Mouse (Mus musculus) limb, embryonic 11.5 days (tissue): Measurements from ENCODE around the gene Higd1a. TPM values are rescaled to one million over a fixed set of nuclear protein-coding genes. Genes with fewer than 3 reads are reported as not detected.

Experiments used
- ATAC-seq: fragments of 200-750 bp; cut with Nextera tagmentation; 2 replicates; pipeline ENCODE4 v1.8.0; 2017; ENCODE audit warnings: low read depth; ENCODE audit not compliant: insufficient number of reproducible peaks, low FRiP score, low TSS enrichment
- DNase-seq: peaks from one replicate; pipeline ENCODE4 v3.0.0-alpha.2; 2015; ENCODE audit warnings: low spot score
- H3K27ac ChIP-seq: fragments of 300-500 bp; sonication (generic); replicated peaks from 2 replicates; pipeline ENCODE4 v1.5.1; 2014; ENCODE audit warnings: low read depth, mild to moderate bottlenecking, low read length
- H3K27me3 ChIP-seq: fragments of 300-500 bp; sonication (generic); 2 replicates; pipeline ENCODE4 v1.6.1; 2014; ENCODE audit warnings: mild to moderate bottlenecking, low read length, mixed read lengths; ENCODE audit not compliant: control insufficient read depth, insufficient read depth
- H3K36me3 ChIP-seq: fragments of 300-500 bp; sonication (generic); 2 replicates; pipeline ENCODE4 v1.6.1; 2014; ENCODE audit warnings: mild to moderate bottlenecking, low read length, moderate library complexity, mixed read lengths; ENCODE audit not compliant: control insufficient read depth, insufficient read depth
- H3K4me1 ChIP-seq: fragments of 300-500 bp; sonication (generic); 2 replicates; pipeline ENCODE4 v1.6.1; 2014; ENCODE audit warnings: low read length, mixed read lengths; ENCODE audit not compliant: control insufficient read depth, insufficient read depth
- H3K4me2 ChIP-seq: fragments of 300-500 bp; sonication (generic); 2 replicates; pipeline ENCODE4 v1.6.1; 2014; ENCODE audit warnings: low read depth, mild to moderate bottlenecking, moderate library complexity; ENCODE audit not compliant: severe bottlenecking
- H3K4me3 ChIP-seq: fragments of 300-500 bp; sonication (generic); 2 replicates; pipeline ENCODE4 v1.5.1; 2014; ENCODE audit warnings: low read depth, low read length
- H3K9ac ChIP-seq: fragments of 300-500 bp; sonication (generic); 2 replicates; pipeline ENCODE4 v1.6.1; 2014; ENCODE audit warnings: mild to moderate bottlenecking, low read length
- H3K9me3 ChIP-seq: fragments of 300-500 bp; sonication (generic); 2 replicates; pipeline ENCODE4 v1.6.1; 2016; ENCODE audit warnings: low read length; ENCODE audit not compliant: control insufficient read depth
- WGBS: fragments of 180-500 bp; shearing (Covaris S2); extraction: QIAGEN DNeasy Blood & Tissue Kit; methylation state at CpG from one replicate; pipeline ENCODE4 v1.1.7; 2014; 5-methylcytosine and 5-hydroxymethylcytosine counted together
- polyA plus RNA-seq: library from polyadenylated mRNA; unstranded; fragments of >200 nt; fragmentation: Nextera tagmentation; extraction: Ambion mirVana; gene quantifications from 2 replicates; pipeline ENCODE4 v1.2.1, GENCODE M21; 2014

Higd1a gene
- polyA plus RNA-seq, 1 experiment from 2014 or later = 149 TPM

GRCm38 (mm10) chr9:121857474-121858152 lies 549 bp downstream of the Higd1a start:
- no peaks in the 10 kb centered on the region for H3K9me3 ChIP-seq
- H3K4me1 ChIP-seq = no peaks in the 10 kb centered on the region
- H3K27ac ChIP-seq = peak overlapping the region; percentile 92
- H3K36me3 ChIP-seq = no peaks in the 10 kb centered on the region
- H3K27me3 ChIP-seq = no peaks in the 10 kb centered on the region
- under 1% methylated on average over 60 of the region's 70 CpGs for whole genome bisulfite sequencing
- peak overlapping the region; percentile 77 for H3K4me2 ChIP-seq
- ATAC-seq = peak; percentile 99
- H3K9ac ChIP-seq = peak overlapping the region; percentile 78
- peak overlapping the region; percentile 89 for H3K4me3 ChIP-seq
- DNase-seq = peak; percentile 97

- Histone ChIP-seq H3K36me3 (no peaks in the 10 kb centered on the region), H3K4me1 (no peaks in the 10 kb centered on the region), H3K9ac (peak overlapping the region; percentile 78), H3K4me2 (peak overlapping the region; percentile 77), H3K9me3 (no peaks in the 10 kb centered on the region), H3K27ac (no peak overlapping the region; the same call in 1 of the 2 replicates), H3K27me3 (no peaks in the 10 kb centered on the region), H3K4me3 (peak overlapping the region; percentile 89)
- DNase-seq (no peak), ATAC-seq (no peak; the same call in 1 of the 2 replicates)
- WGBS = 2% methylated on average over 39 of the region's 39 CpGs
Observed at GRCm38 (mm10) chr9:121856649-121857416, 1.3 kb downstream of the Higd1a start.

GRCm38 (mm10) chr9:121854246-121854645 lies 3.9 kb downstream of the Higd1a start:
- DNase-seq (no peak), ATAC-seq (no peak)
- 95% methylated on average over 3 of the region's 3 CpGs for WGBS
- Histone ChIP-seq H3K4me1 (no peaks in the 10 kb centered on the region), H3K4me3 (no peak overlapping the region), H3K36me3 (no peaks in the 10 kb centered on the region), H3K27ac (no peak overlapping the region), H3K27me3 (no peaks in the 10 kb centered on the region), H3K4me2 (no peak overlapping the region), H3K9me3 (no peaks in the 10 kb centered on the region), H3K9ac (no peak overlapping the region)

- Histone ChIP-seq H3K36me3 (no peaks in the 10 kb centered on the region), H3K9me3 (no peaks in the 10 kb centered on the region), H3K27ac (no peak overlapping the region), H3K9ac (no peak overlapping the region), H3K4me1 (no peaks in the 10 kb centered on the region), H3K4me2 (no peak overlapping the region), H3K4me3 (no peak overlapping the region), H3K27me3 (no peaks in the 10 kb centered on the region)
- 76% methylated on average over 5 of the region's 5 CpGs for WGBS
- DNase-seq (no peak), ATAC-seq (no peak)
Observed at GRCm38 (mm10) chr9:121847842-121848241, 10.3 kb downstream of the Higd1a start.

- no peak overlapping the region for H3K9ac ChIP-seq
- no peaks in the 10 kb centered on the region for H3K36me3 ChIP-seq
- no peak overlapping the region for H3K27ac ChIP-seq
- H3K9me3 ChIP-seq = no peaks in the 10 kb centered on the region
- DNase-seq (no peak), ATAC-seq (no peak)
- H3K4me3 ChIP-seq = no peak overlapping the region
- no peaks in the 10 kb centered on the region for H3K4me1 ChIP-seq
- H3K27me3 ChIP-seq = no peaks in the 10 kb centered on the region
- WGBS = 93% methylated on average over 4 of the region's 4 CpGs
- H3K4me2 ChIP-seq = no peak overlapping the region
Observed at GRCm38 (mm10) chr9:121847138-121847537, 11.0 kb downstream of the Higd1a start.

GRCm38 (mm10) chr9:121846526-121847118 lies 11.5 kb downstream of the Higd1a start:
- 57% methylated on average over 10 of the region's 10 CpGs for WGBS
- DNase-seq = peak; percentile 52
- Histone ChIP-seq H3K27me3 (no peaks in the 10 kb centered on the region), H3K9me3 (no peaks in the 10 kb centered on the region), H3K27ac (no peak overlapping the region), H3K36me3 (no peaks in the 10 kb centered on the region), H3K9ac (no peak overlapping the region), H3K4me3 (no peak overlapping the region), H3K4me2 (no peak overlapping the region), H3K4me1 (no peaks in the 10 kb centered on the region)
- ATAC-seq = no peak

GRCm38 (mm10) chr9:121842914-121843313 lies 15.2 kb downstream of the Higd1a start:
- Histone ChIP-seq H3K9ac (no peak overlapping the region), H3K27me3 (no peaks in the 10 kb centered on the region), H3K9me3 (no peaks in the 10 kb centered on the region), H3K36me3 (no peaks in the 10 kb centered on the region), H3K4me1 (0 out of 2 replicates have a peak, but pooled peaks cover 3% of the 10 kb centered on the region), H3K4me2 (no peak overlapping the region), H3K4me3 (no peak overlapping the region), H3K27ac (no peak overlapping the region)
- ATAC-seq (no peak), DNase-seq (no peak)
- WGBS = 95% methylated on average over 2 of the region's 2 CpGs

- Histone ChIP-seq H3K27me3 (no peaks in the 10 kb centered on the region), H3K9me3 (no peaks in the 10 kb centered on the region), H3K27ac (no peak overlapping the region), H3K36me3 (no peaks in the 10 kb centered on the region; the same call in 1 of the 2 replicates), H3K4me1 (0 out of 2 replicates have a peak, but pooled peaks cover 3% of the 10 kb centered on the region), H3K4me3 (peak overlapping the region; percentile 35), H3K4me2 (peak overlapping the region; percentile 60), H3K9ac (peak overlapping the region; percentile 32; the same call in 1 of the 2 replicates)
- 45% methylated on average over 7 of the region's 7 CpGs for WGBS
- peak; percentile 46; the same call in 1 of the 2 replicates for ATAC-seq
- no peak for DNase-seq
Observed at GRCm38 (mm10) chr9:121839622-121839965, 18.6 kb downstream of the Higd1a start.
